Mouse (Mus musculus): ENCODE results near the gene Cse1l. TPM values are rescaled to one million over a fixed set of nuclear protein-coding genes. Genes with fewer than 3 reads are reported as not detected.

Cse1l gene
- total RNA-seq, 2 experiments from 2014 or later, result 52.2 to 60.6 TPM

- Histone ChIP-seq H3K4me3 (no peak overlapping the region), H3K27ac (no peak overlapping the region)
- intact Hi-C loops (cut with DNase I), result no loop called here
- DNase-seq (ENCODE audit: extremely low spot score in 1 of 2, low spot score in 2 of 2), result no peak
- peak; percentile 24 for TF ChIP-seq CTCF (IDR thresholded peaks at IDR 0.05)
Measured at GRCm38 (mm10) chr2:166983351-166983894, 77.6 kb downstream of the Cse1l start.

- no peak for TF ChIP-seq CTCF (IDR thresholded peaks at IDR 0.05)
- no peak overlapping the region for H3K4me3 ChIP-seq
- DNase-seq (ENCODE audit: extremely low spot score in 1 of 2, low spot score in 2 of 2), result no peak
- intact Hi-C loops (cut with DNase I), result no loop called here
- H3K27ac ChIP-seq, result no peak overlapping the region
Measured at GRCm38 (mm10) chr2:166990861-166991260, 85.0 kb downstream of the Cse1l start.

- no peak for TF ChIP-seq CTCF (IDR thresholded peaks at IDR 0.05)
- intact Hi-C loops (cut with DNase I), result no loop called here
- DNase-seq (ENCODE audit: extremely low spot score in 1 of 2, low spot score in 2 of 2), result no peak
- no peak overlapping the region for H3K27ac ChIP-seq
- no peak overlapping the region for H3K4me3 ChIP-seq
Measured at GRCm38 (mm10) chr2:166991945-166992344, 86.1 kb downstream of the Cse1l start.

GRCm38 (mm10) chr2:166995021-166995795, 89.4 kb downstream of the Cse1l start:
- peak overlapping the region; percentile 97 for H3K27ac ChIP-seq
- H3K4me3 ChIP-seq, result peak overlapping the region; percentile 88
- no peak for TF ChIP-seq CTCF (IDR thresholded peaks at IDR 0.05)
- DNase-seq (ENCODE audit: extremely low spot score in 1 of 2, low spot score in 2 of 2), result peak in 1 of 2 experiments; percentile 16
- intact Hi-C loops (cut with DNase I), result loop anchor here (5.0 kb wide), 1 partner anchor 88 kb away; the partner anchor contains the start of gene Cse1l

Other genes starting within 250 kb of the Cse1l start
- 100 to 1,000 TPM; 110 to 115 TPM for gene Prex1, start 192.2 kb upstream of the Cse1l start, total RNA-seq (2021)
- 1 to 10 TPM; 5.3 to 6.4 TPM for gene Trp53rkb, start 113.5 kb upstream of the Cse1l start, total RNA-seq (2021)
- gene Arfgef2, start 100.5 kb upstream of the Cse1l start, total RNA-seq (2021), result 10 to 100 TPM; 62.3 to 66.2 TPM
- gene Stau1, start 90.3 kb downstream of the Cse1l start, total RNA-seq (2021), result 10 to 100 TPM; 73.3 to 77.4 TPM
- gene Ddx27, start 109.2 kb downstream of the Cse1l start, total RNA-seq (2021), result 10 to 100 TPM; 34.6 to 35.5 TPM
- 10 to 100 TPM; 76.7 to 80.7 TPM for gene Znfx1, start 157.0 kb downstream of the Cse1l start, total RNA-seq (2021)